Mouse (Mus musculus) G1E (cell line): ENCODE measurements around the gene Zfp316.

Source experiments
- CTCF ChIP-seq: IDR thresholded peaks from 2 replicates; pipeline ENCODE4 v1.5.1; 2012; ENCODE audit warnings: low read depth, low read length, inconsistent platforms, mixed read lengths
- GATA1 ChIP-seq: IDR thresholded peaks from 2 replicates; pipeline ENCODE4 v1.6.1; 2012; ENCODE audit warnings: borderline replicate concordance, low read length, inconsistent platforms, mixed read lengths
- GATA2 ChIP-seq: IDR thresholded peaks from 2 replicates; pipeline ENCODE4 v1.6.1; 2012; ENCODE audit warnings: low read depth, low read length, inconsistent platforms, borderline replicate concordance
- TAL1 ChIP-seq: conservative IDR thresholded peaks from 2 replicates; pipeline ENCODE4 v1.6.1; 2012; ENCODE audit warnings: low read depth, low read length, inconsistent platforms, mixed read lengths

- TF ChIP-seq CTCF = no peak
- TF ChIP-seq GATA2 = no peak
- TF ChIP-seq GATA1 = no peak
- TF ChIP-seq TAL1 = no peak
Observed at GRCm38 (mm10) chr5:143288378-143288911, 18.6 kb upstream of the Zfp316 start.
